Mouse (Mus musculus): ENCODE measurements around the gene Krtap19-1. TPM values are rescaled to one million over a fixed set of nuclear protein-coding genes. Genes with fewer than 3 reads are reported as not detected.

Gene Krtap19-1
- total RNA-seq (2022), result not detected

- DNase-seq (ENCODE audit: low spot score in 2 of 2), result no peak
These were observed at the start of gene Krtap19-1 for GRCm38 (mm10) chr16:88869311-88869710. Gene Krtap19-1, minus strand, starts transcription at chr16:88869411.

GRCm38 (mm10) chr16:88896357-88896756 lies 27.1 kb upstream of the Krtap19-1 start, which contains the start of gene Krtap19-5:
Gene Krtap19-5, minus strand, starts transcription at chr16:88896457.
- DNase-seq (ENCODE audit: low spot score in 2 of 2), result no peak

- DNase-seq (ENCODE audit: low spot score in 2 of 2), result no peak
These were observed 17.7 kb upstream of the Krtap19-1 start for GRCm38 (mm10) chr16:88886870-88887269.

GRCm38 (mm10) chr16:88884989-88885388 lies 15.8 kb upstream of the Krtap19-1 start, which contains the start of gene Krtap19-4:
Gene Krtap19-4, minus strand, starts transcription at chr16:88885089.
- DNase-seq (ENCODE audit: low spot score in 2 of 2), result no peak

- no peak for DNase-seq (ENCODE audit: low spot score in 2 of 2)
These were observed 8.7 kb upstream of the Krtap19-1 start, which contains the start of gene Krtap19-3 for GRCm38 (mm10) chr16:88877938-88878337. Gene Krtap19-3, minus strand, starts transcription at chr16:88878038.

- DNase-seq (ENCODE audit: low spot score in 2 of 2), result no peak
These were observed 5.0 kb upstream of the Krtap19-1 start, which contains the start of gene Krtap19-2 for GRCm38 (mm10) chr16:88874169-88874568. Gene Krtap19-2, minus strand, starts transcription at chr16:88874269.

GRCm38 (mm10) chr16:88864887-88865407 lies 4.3 kb downstream of the Krtap19-1 start:
- DNase-seq (ENCODE audit: low spot score in 2 of 2), result no peak

- DNase-seq (ENCODE audit: low spot score in 2 of 2), result no peak
These were observed 17.8 kb downstream of the Krtap19-1 start for GRCm38 (mm10) chr16:88851450-88851849.

- no peak for DNase-seq (ENCODE audit: low spot score in 2 of 2)
These were observed 20.7 kb downstream of the Krtap19-1 start for GRCm38 (mm10) chr16:88848558-88848957.

GRCm38 (mm10) chr16:88847363-88847762 lies 21.8 kb downstream of the Krtap19-1 start:
- no peak for DNase-seq (ENCODE audit: low spot score in 2 of 2)

- no peak for DNase-seq (ENCODE audit: low spot score in 2 of 2)
These were observed 42.2 kb downstream of the Krtap19-1 start for GRCm38 (mm10) chr16:88826978-88827377.

GRCm38 (mm10) chr16:88826095-88826652 lies 43.0 kb downstream of the Krtap19-1 start, which contains the start of gene Krtap14:
Gene Krtap14, minus strand, starts transcription at chr16:88826145.
- no peak for DNase-seq (ENCODE audit: low spot score in 2 of 2)

GRCm38 (mm10) chr16:88823736-88824135 lies 45.5 kb downstream of the Krtap19-1 start:
- DNase-seq (ENCODE audit: low spot score in 2 of 2), result no peak

- DNase-seq (ENCODE audit: low spot score in 2 of 2), result no peak
These were observed 49.1 kb downstream of the Krtap19-1 start, which contains the start of gene Krtap15 for GRCm38 (mm10) chr16:88820066-88820465. Gene Krtap15, plus strand, starts transcription at chr16:88820215.

Other genes starting within 250 kb of the Krtap19-1 start
- gene 2310079G19Rik, start 241.7 kb downstream of the Krtap19-1 start, total RNA-seq (2022), result not detected
- not detected for gene Krtap26-1, start 221.6 kb downstream of the Krtap19-1 start, total RNA-seq (2022)
- not detected for gene Krtap27-1, start 197.7 kb downstream of the Krtap19-1 start, total RNA-seq (2022)
- not detected for gene 2310061N02Rik, start 161.4 kb downstream of the Krtap19-1 start, total RNA-seq (2022)
- gene Krtap13-1, start 140.5 kb downstream of the Krtap19-1 start, total RNA-seq (2022), result not detected
- not detected for gene Krtap13, start 117.8 kb downstream of the Krtap19-1 start, total RNA-seq (2022)
- gene 2310034C09Rik, start 110.6 kb downstream of the Krtap19-1 start, total RNA-seq (2022), result not detected
- gene 2310057N15Rik, start 95.2 kb downstream of the Krtap19-1 start, total RNA-seq (2022), result not detected
- not detected for gene Gm5965, start 91.5 kb downstream of the Krtap19-1 start, total RNA-seq (2022)
- not detected for gene Gm20741, start 57.2 kb downstream of the Krtap19-1 start, total RNA-seq (2022)
- gene Krtap15, start 49.2 kb downstream of the Krtap19-1 start, total RNA-seq (2022), result not detected
- not detected for gene Krtap14, start 43.3 kb downstream of the Krtap19-1 start, total RNA-seq (2022)
- gene Krtap19-2, start 4.9 kb upstream of the Krtap19-1 start, total RNA-seq (2022), result not detected
- not detected for gene Krtap19-3, start 8.6 kb upstream of the Krtap19-1 start, total RNA-seq (2022)
- not detected for gene Krtap19-4, start 15.7 kb upstream of the Krtap19-1 start, total RNA-seq (2022)
- not detected for gene Krtap19-5, start 27.0 kb upstream of the Krtap19-1 start, total RNA-seq (2022)
- gene Krtap19-9b, start 62.9 kb upstream of the Krtap19-1 start, total RNA-seq (2022), result not detected
- not detected for gene Krtap16-3, start 93.5 kb upstream of the Krtap19-1 start, total RNA-seq (2022)
- not detected for gene Krtap22-2, start 141.3 kb upstream of the Krtap19-1 start, total RNA-seq (2022)
- not detected for gene Gm10229, start 145.9 kb upstream of the Krtap19-1 start, total RNA-seq (2022)
- not detected for gene Krtap6-1, start 162.3 kb upstream of the Krtap19-1 start, total RNA-seq (2022)
- gene Gm10228, start 172.1 kb upstream of the Krtap19-1 start, total RNA-seq (2022), result not detected
- not detected for gene Krtap6-5, start 178.5 kb upstream of the Krtap19-1 start, total RNA-seq (2022)
- not detected for gene 1110025L11Rik, start 194.6 kb upstream of the Krtap19-1 start, total RNA-seq (2022)
- not detected for gene Krtap6-3, start 214.6 kb upstream of the Krtap19-1 start, total RNA-seq (2022)

Measured in left cerebral cortex, adult 8-10 months (tissue).